Mouse (Mus musculus) cerebellum, adult 2 months (tissue): ENCODE measurements at regions not wholly inside any gene's neighbourhood (a gene's known extent, or its start where the extent isn't known, plus 50 kb on each side); places are given as distances from the start of the nearest gene placed in this dataset.

Experiments
- CTCF ChIP-seq: fragments of 200-500 bp; IDR thresholded peaks from 2 replicates; pipeline ENCODE4 v1.5.1; 2011; ENCODE audit warnings: low read depth, mild to moderate bottlenecking, control low read depth, low read length, moderate library complexity, borderline replicate concordance; ENCODE audit not compliant: insufficient read depth
- POLR2A ChIP-seq: fragments of 200-500 bp; IDR thresholded peaks from 2 replicates; pipeline ENCODE4 v1.6.1; 2011; ENCODE audit warnings: low read length, control low read depth, borderline replicate concordance; ENCODE audit not compliant: insufficient read depth

- TF ChIP-seq CTCF, result no peak
- no peak for TF ChIP-seq POLR2A
These were observed 86.6 kb downstream of the Hif1an start for GRCm38 (mm10) chr19:44649206-44649605.
